ENCODE assay signal across 11 mouse cellular contexts in genomic region chr13:110560566-110560965, GRCm38 (mm10).
DNase-seq lines count a peak whose midpoint lies in the region; ATAC-seq and TF ChIP-seq lines count a peak whose summit lies in the region.
"Had no signal": no experiment of that assay in that cellular context is flagged by ENCODE, and none has a peak within 500 bp of the region (broad histone marks: within the 10 kb centered on the region; RNA-seq: fewer than 3 reads in every experiment).

No protein-coding gene starts in this region.

- no peak for ATAC-seq in forebrain, embryonic 16.5 days

- no peaks in the 10 kb centered on the region for H3K9me3 ChIP-seq in forebrain, embryonic 16.5 days (ENCODE audit: control insufficient read depth, low read length)

- no peaks in the 10 kb centered on the region for H3K27me3 ChIP-seq in forebrain, embryonic 16.5 days (replicated peaks; ENCODE audit: control insufficient read depth, insufficient read depth, low read length)

- H3K27ac ChIP-seq in gastrocnemius, adult 2 months, result peak overlapping the region; percentile 73
- peak overlapping the region; percentile 41 for H3K27ac ChIP-seq in macrophage
- no peak overlapping the region for H3K27ac ChIP-seq in forebrain, embryonic 16.5 days (ENCODE audit: low read length)

- 9% methylated on average over 13 of the region's 13 CpGs for WGBS in macrophage (ENCODE audit: missing documents)
- WGBS in forebrain, embryonic 16.5 days, result 92% methylated on average over 13 of the region's 13 CpGs

- no peaks in the 10 kb centered on the region for H3K36me3 ChIP-seq in macrophage (ENCODE audit: inconsistent target)
- H3K36me3 ChIP-seq in forebrain, embryonic 16.5 days (ENCODE audit: control insufficient read depth, insufficient read depth), result no peaks in the 10 kb centered on the region

- H3K79me2 ChIP-seq in macrophage (ENCODE audit: inconsistent target), result no peaks in the 10 kb centered on the region

- TF ChIP-seq CTCF in gastrocnemius, adult 2 months (IDR thresholded peaks at IDR 0.05), result no peak

- DNase-seq in gastrocnemius, adult 2 months, result no peak
- no peak for DNase-seq in gastrocnemius, postnatal 4 days (ENCODE audit: low spot score in 2 of 2)
- peak; percentile 45 to 46 for DNase-seq in right cerebral cortex, adult 2 months (ENCODE audit: low spot score in 2 of 2)
- no peak for DNase-seq in right cerebral cortex, postnatal 4 days
- no peak for DNase-seq in thymus, postnatal 25 days
- no peak for DNase-seq in ovary, postnatal 36 days (ENCODE audit: low spot score)
- DNase-seq: adrenal gland, adult 2 months; cerebellum, postnatal 36 days; thymus, postnatal 36 days had no signal

- H3K9ac ChIP-seq in forebrain, embryonic 16.5 days (replicated peaks; ENCODE audit: low read depth, low read length), result no peak overlapping the region

- no peak overlapping the region for H3K4me2 ChIP-seq in forebrain, embryonic 16.5 days (ENCODE audit: low read length)

- intact Hi-C loops in gastrocnemius, adult 2 months (cut with DNase I), result loop anchor here (5.0 kb wide), 1 partner anchor 163 kb away; the partner anchor contains the start of gene Plk2

- H3K4me1 ChIP-seq in forebrain, embryonic 16.5 days (replicated peaks; ENCODE audit: control insufficient read depth, insufficient read depth, low read length), result peaks cover 8% of the 10 kb centered on the region

- no peak overlapping the region for H3K4me3 ChIP-seq in gastrocnemius, adult 2 months
- no peak overlapping the region for H3K4me3 ChIP-seq in macrophage (ENCODE audit: inconsistent target)
- no peak overlapping the region for H3K4me3 ChIP-seq in forebrain, embryonic 16.5 days (replicated peaks; ENCODE audit: low read length)

Comparison
In these comparisons a context has a peak if more than half of its experiments do, and no peak if none do; other contexts are left out.
1. DNase-seq: peak in right cerebral cortex, adult 2 months (2 of 2); none in gastrocnemius, adult 2 months (single experiment), gastrocnemius, postnatal 4 days (0 of 2), right cerebral cortex, postnatal 4 days (single experiment), thymus, postnatal 25 days (single experiment) and ovary, postnatal 36 days (single experiment).